Mouse (Mus musculus) mouse embryonic stem cell (cell line): ENCODE results near the gene Uaca.

ENCODE experiments used
- in situ Hi-C, 2 experiments: fragments of 300-500 bp; cut with MboI; formaldehyde crosslinking; loops; 1 replicate in 1 of 2; 3 replicates in 1 of 2; pipeline ENCODE4 v1.14.3; 2019 to 2020; ENCODE audit warnings: low sequenced_read_pairs in 2 of 2, low pct_unique_long_range_greater_than_20kb in 1 of 2, mixed read lengths in 1 of 2; ENCODE audit not compliant: unreplicated experiment in 1 of 2

Gene Uaca

GRCm38 (mm10) chr9:60913626-60914025, 119.3 kb downstream of the Uaca start:
- in situ Hi-C loops: no loop called here

GRCm38 (mm10) chr9:60919936-60920672, 125.8 kb downstream of the Uaca start:
- in situ Hi-C loops: no loop called here

- in situ Hi-C loops: no loop called here
Measured at GRCm38 (mm10) chr9:60920673-60921062, 126.3 kb downstream of the Uaca start.

DNA sequence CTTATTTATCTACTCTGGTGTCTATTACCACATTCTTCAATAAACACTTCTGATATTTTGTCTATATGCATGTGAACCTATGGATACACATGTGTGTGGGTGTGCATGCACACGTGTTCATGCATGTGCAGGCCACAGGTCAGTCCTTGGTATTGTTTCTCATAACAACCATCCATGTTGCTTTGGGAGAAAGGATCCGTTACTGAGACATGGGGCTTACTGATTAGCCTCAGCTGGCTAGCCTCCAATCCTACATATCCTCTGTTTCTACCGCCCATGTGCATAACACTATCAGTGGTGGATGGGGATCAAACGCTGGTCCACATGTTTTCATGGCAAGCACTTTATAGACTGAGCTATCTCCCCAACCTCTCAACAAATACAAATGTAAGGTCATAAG, 126.9 kb downstream of the Uaca start:
- in situ Hi-C loops: no loop called here

DNA sequence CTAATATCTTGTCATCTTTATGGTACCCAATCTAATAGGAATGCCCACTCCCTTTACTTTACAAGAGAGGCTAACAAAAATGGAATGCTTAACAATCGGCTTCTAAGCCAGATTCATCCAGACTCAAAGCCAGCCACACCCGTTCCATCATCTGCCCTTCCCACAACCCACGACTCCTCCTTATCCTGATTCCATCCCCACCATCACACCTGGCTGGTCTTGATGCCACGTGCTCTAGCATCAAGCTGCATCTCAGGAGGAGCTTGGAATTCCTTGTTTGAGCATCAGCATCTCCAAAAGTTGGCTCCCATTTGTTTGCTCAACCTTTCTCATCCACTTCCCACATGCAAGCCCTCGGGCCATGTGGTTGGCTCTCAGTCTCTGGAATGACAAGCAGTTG, 127.5 kb downstream of the Uaca start:
- in situ Hi-C loops: no loop called here

GRCm38 (mm10) chr9:60926301-60926700, 132.0 kb downstream of the Uaca start:
- in situ Hi-C loops: no loop called here

DNA sequence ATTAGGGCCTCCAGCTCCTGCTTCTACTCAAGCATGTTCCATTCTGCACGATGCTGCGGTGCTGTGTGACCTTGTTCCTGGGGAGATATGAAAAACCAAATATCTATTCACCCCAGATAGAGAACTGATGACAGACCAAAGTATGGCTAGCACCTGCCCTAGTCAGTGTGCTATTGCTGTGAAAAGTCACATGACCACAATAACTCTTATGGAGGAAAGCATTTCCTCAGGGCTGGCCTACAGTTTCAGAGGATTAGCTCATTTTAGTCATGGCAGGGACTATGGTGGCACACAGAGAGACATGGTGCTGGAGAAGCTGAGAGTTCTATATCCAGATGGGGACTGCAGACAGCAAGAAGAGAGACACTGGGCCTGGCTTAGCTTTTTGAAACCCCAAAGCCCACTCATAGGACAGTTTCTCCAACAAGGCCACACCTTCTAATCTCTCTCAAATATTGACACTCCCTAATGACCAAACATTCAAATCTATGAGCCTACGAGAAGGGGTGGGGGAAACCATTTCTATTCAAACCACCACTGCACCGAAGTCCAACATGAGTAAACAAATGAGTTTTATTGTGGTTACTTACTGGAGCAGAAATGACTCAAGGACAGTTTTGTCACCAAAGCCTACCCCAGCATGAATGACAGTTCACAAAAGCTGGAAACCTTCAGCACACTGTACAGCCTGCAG, 135.1 kb downstream of the Uaca start:
- in situ Hi-C loops: no loop called here
